Mouse (Mus musculus) forelimb bud, embryonic 11.5 days (tissue): Measurements from ENCODE around the gene Lsamp.
A peak's percentile ranks its signal among the peaks of the same experiment; 100 is the strongest.

Source experiments
- DNase-seq: peaks from one replicate; pipeline ENCODE4 v3.0.0-alpha.2; 2012; ENCODE audit warnings: low read depth, low spot score

Lsamp gene

GRCm38 (mm10) chr16:39984205-39984634, at the start of gene Lsamp:
Gene Lsamp (plus strand): TSS chr16:39984361.
- peak; percentile 75 for DNase-seq

DNA sequence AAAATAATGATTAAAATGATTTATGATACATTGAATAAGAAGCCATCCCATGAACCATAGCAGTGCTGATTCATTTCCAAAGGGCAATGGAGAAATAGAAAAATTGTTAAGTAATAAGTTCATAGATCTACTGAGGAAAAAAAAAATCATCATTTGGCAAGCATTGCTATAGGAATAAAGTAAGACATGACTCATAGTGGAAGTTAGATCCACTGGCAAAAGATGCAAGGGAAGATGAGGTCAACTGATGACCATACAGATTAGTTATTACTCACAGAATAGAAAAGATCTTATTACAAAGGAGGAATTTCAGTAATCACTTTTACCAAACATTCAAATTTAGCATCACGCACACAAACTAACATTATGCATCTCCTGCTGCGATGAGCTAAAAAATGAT, 26.5 kb upstream of the Lsamp start:
- DNase-seq: no peak

- no peak for DNase-seq
Observed at GRCm38 (mm10) chr16:39972712-39973111, 11.4 kb upstream of the Lsamp start.

DNA sequence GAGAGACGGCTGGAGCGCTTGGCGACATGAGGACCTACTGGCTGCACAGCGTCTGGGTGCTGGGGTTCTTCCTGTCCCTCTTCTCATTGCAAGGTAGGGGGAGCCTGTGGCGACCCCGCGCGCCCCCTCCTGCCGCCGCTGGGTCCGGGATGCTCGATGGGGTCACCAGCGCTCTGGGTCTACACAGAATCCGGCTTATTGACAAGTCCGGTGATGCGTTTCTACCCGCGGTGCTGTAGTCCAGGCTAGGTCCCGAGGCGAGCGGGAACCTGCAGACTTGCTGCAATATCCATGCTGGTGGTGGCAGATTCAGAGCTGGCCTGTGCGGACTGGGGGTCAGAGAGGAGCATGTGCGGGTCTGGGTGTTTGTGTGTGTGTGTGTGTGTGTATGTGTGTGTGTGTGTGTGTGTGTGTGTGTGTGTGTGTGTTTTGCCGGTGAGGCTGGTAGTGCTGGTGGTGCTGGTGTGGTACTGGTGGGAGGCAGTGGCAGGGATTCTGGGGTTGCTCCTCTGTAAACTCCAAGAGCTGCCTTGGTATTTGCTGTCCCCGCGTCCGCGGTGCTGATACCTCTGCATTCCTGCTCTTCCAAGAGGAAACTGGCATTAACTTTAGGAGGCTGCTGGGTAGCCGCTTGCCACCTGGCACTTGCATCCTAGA, 602 bp downstream of the Lsamp start:
- DNase-seq: peak; percentile 67

DNA sequence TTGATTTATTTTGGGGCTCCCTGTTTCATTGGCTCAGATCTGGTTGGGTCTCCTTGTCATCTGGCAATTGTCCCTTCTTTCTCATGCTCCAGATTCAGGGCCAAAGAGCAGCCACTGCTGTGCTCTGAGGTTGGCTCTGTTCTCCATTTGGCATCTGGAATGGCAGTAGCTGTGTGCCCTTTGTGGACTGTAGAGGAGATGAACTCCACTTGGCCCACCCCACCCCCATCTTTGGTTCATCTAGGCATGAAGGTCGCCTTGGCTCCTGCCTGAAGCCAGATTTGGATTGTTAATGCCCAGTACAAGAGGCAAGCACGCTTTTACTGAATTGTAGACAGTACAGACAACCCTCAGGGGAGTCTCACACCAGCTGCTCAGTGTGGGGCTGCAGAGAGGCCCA, 4.3 kb downstream of the Lsamp start:
- DNase-seq: no peak

DNA sequence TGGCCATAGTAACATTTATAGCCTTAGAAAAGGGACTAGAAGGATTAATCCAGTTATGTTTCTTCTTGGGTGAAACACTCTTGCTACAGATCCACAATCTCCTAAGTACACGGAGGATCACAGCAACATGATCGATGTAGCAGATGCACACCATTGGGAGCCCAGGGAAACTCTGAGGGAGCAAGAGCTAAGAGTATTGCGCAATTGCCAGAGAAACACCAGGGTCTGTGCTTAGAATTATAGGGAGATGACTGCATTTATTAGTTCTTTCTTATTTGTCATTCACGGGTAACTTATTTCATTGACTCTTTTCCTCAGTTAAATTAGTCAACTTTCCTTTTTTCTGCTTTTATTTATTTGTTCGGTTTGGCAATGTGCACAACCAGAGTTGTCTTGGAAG, 10.7 kb downstream of the Lsamp start:
- DNase-seq: no peak

- no peak for DNase-seq
Observed at GRCm38 (mm10) chr16:40008800-40009199, 24.6 kb downstream of the Lsamp start.

DNA sequence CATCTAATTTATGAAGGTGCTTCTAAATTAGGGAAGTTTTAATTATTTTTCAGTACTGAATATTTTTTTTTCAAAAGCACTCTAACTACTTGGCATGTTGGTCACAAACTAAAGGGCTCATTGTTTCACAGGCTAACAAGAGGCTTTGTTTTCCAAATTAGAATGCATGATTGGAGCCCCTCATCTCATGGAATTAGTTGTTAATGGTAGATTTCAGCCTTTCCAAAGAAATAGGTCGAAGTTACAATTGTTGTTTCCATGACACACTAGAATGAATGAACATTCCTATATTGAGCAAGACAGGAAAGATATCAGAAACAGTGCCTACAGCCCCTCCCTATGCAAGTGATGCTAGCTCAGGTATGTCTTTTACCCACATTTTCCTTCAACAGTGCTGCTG, 26.9 kb downstream of the Lsamp start:
- no peak for DNase-seq

DNA sequence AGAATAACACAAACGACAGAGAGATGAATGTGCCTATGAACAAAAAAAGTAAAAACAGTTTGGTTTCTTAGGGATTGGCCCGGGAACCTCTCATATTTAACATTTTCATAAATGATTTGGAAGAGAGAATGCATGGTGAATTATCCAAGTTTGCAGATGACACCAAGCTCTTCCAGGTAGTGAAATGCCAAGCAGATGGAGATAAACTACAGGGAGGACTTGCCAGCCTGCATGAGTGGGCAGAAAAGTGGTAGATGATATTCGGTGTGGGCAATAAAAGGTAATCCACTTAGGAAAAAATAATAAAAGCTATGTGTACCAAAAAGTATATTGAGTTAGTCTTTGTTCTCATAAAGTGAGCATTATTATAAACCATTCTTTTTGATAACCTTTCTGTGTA, 38.5 kb downstream of the Lsamp start:
- DNase-seq: no peak

GRCm38 (mm10) chr16:40036719-40037118, 52.6 kb downstream of the Lsamp start:
- no peak for DNase-seq

GRCm38 (mm10) chr16:40059546-40059945, 75.4 kb downstream of the Lsamp start:
- DNase-seq: no peak

GRCm38 (mm10) chr16:40059968-40060367, 75.8 kb downstream of the Lsamp start:
- no peak for DNase-seq

DNA sequence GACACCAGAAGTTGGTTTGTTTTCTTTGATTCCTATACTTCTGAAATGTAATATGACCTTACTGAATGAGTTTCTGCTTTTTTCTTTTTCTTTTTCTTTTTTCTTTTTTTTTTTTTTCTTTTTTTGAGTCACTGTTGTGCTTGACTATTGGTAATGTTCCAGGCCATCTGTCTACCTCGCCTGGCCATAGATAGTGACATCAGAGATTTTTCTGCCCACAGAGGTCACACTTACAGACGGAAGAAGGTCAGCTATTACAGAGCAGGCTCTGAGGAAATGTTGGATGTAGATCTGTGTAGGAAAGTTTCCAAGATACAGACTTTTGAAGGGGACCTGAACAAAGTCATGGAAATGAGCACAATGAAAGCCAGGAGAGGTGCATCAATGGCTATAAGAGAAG, 76.3 kb downstream of the Lsamp start:
- no peak for DNase-seq

GRCm38 (mm10) chr16:40075556-40075955, 91.4 kb downstream of the Lsamp start:
- no peak for DNase-seq

- DNase-seq: peak; percentile 14
Observed at GRCm38 (mm10) chr16:40080224-40080623, 96.1 kb downstream of the Lsamp start.

DNA sequence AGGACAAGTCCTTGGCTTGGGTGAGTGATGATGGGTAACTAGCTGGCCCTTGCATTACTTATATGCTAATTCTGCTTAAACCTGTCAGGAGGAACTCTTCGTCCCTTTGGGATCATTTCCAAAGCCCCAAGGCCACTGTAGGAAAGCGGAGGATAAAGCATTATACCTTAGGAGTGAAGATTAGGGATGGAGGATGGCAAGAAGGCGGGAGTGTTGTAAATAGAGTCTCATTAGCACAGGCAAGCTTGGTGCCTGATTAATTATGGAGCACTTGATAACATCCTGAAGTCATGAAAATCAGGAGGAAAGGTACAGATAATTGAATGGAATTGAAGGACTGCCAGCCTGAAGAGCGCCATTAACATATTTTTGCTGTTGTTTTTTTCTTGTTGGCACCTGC, 120.2 kb downstream of the Lsamp start:
- no peak for DNase-seq

DNA sequence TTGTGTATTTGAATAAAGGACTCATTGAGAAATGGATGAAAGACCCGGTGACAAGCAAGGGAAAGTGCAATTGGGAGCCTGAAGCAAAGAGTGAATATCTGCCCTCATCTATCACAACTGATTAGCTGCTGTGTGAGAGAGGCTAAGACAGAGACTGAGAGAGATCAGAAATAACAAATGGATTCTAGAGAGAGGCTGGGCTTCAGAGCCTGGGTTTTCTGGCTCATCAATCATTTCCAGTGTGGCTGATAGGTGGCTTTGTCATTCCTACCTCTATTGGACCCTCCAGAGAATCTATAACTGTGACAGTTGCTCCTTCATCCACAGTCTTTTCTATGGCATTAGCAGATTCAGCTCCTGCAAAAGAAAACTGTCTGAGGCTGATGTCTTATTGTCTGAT, 198.8 kb downstream of the Lsamp start:
- no peak for DNase-seq

- DNase-seq: no peak
Observed at GRCm38 (mm10) chr16:40187987-40188590, 203.9 kb downstream of the Lsamp start.

GRCm38 (mm10) chr16:40194401-40194800, 210.2 kb downstream of the Lsamp start:
- DNase-seq: no peak

DNA sequence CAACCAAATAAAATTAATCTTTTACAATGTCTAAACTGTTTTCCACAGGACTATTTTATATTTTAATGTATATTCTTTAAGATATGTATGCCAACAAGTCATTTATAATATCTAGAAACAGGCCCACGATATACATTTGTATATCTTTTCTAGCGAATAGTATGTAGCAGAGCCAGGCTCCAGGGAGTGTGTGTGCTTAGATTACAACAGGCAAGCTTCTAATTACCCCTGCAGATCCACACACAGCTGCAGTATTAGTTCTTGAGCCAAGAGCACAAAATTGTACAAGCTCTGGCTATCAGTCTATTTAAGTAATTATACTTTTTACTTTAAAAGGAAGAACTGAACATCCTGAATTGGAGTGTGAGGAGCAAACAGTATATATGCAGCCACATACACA, 210.7 kb downstream of the Lsamp start:
- DNase-seq: no peak

GRCm38 (mm10) chr16:40228627-40229026, 244.5 kb downstream of the Lsamp start:
- no peak for DNase-seq

DNA sequence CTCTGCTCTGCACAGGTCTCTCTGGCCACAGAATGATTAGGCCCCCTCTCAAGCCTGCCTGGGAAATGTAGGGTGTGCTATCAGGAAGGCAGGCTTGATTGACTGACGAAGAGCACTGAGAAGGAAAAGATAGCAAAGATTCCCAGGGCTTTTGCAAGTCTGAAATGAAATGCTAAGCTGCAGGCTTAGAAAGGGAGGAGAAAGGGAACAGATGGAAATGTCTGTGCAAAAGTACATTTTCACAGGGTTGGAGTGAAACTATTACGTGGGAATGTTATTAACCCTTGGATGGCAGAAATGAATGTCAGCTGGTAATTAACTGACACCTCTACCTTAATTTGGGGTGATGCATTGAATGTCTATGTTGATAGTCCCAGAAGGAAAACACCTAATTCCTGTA, 248.9 kb downstream of the Lsamp start:
- DNase-seq: no peak

- DNase-seq: no peak
Observed at GRCm38 (mm10) chr16:40234151-40234895, 250.2 kb downstream of the Lsamp start.
